Mouse (Mus musculus) erythroblast, embryonic 14.5 days (primary cell): ENCODE measurements around the gene D630045J12Rik.

ENCODE experiments used
- GATA1 ChIP-seq: IDR thresholded peaks from 2 replicates; pipeline ENCODE4 v1.6.1; 2012; ENCODE audit warnings: low read length, inconsistent platforms, mixed read lengths
- TAL1 ChIP-seq: IDR thresholded peaks from 3 replicates; pipeline ENCODE4 v1.6.1; 2012; ENCODE audit warnings: low read length, inconsistent platforms, mixed read lengths

- TF ChIP-seq TAL1 (no peak), GATA1 (no peak)
Measured at GRCm38 (mm10) chr6:38096961-38097370, 156.8 kb downstream of the D630045J12Rik start.
